Mouse (Mus musculus) testis, adult 2 months (tissue): ENCODE measurements around the gene Pnkp. TPM values are rescaled to one million over a fixed set of nuclear protein-coding genes. Genes with fewer than 3 reads are reported as not detected.

Source experiments
- H3K27ac ChIP-seq: fragments of 200-500 bp; 2 replicates; pipeline ENCODE4 v1.5.1; 2012; ENCODE audit warnings: low read depth, low read length; ENCODE audit not compliant: control insufficient read depth, insufficient read depth
- H3K27me3 ChIP-seq: fragments of 200-500 bp; 2 replicates; pipeline ENCODE4 v1.6.1; 2012; ENCODE audit warnings: mild to moderate bottlenecking, low read length, moderate library complexity; ENCODE audit not compliant: control insufficient read depth, insufficient read depth
- H3K36me3 ChIP-seq: fragments of 200-500 bp; 2 replicates; pipeline ENCODE4 v1.6.1; 2012; ENCODE audit warnings: mild to moderate bottlenecking, low read length; ENCODE audit not compliant: control insufficient read depth, insufficient read depth
- H3K4me1 ChIP-seq: fragments of 200-500 bp; 2 replicates; pipeline ENCODE4 v1.6.1; 2012; ENCODE audit warnings: low read length; ENCODE audit not compliant: control insufficient read depth, insufficient read depth
- H3K4me3 ChIP-seq: fragments of 200-500 bp; 2 replicates; pipeline ENCODE4 v1.5.1; 2012; ENCODE audit warnings: low read depth, mild to moderate bottlenecking, low read length, moderate library complexity, mixed read lengths; ENCODE audit not compliant: control insufficient read depth
- CTCF ChIP-seq: fragments of 200-500 bp; IDR thresholded peaks from 2 replicates; pipeline ENCODE4 v1.5.1; 2012; ENCODE audit warnings: low read depth, mild to moderate bottlenecking, inconsistent platforms, low read length, moderate library complexity; ENCODE audit not compliant: control insufficient read depth, insufficient read depth, insufficient replicate concordance
- POLR2A ChIP-seq: fragments of 200-500 bp; IDR thresholded peaks from 2 replicates; pipeline ENCODE4 v1.6.1; 2012; ENCODE audit warnings: low read depth, mild to moderate bottlenecking, inconsistent platforms, low read length, moderate library complexity; ENCODE audit not compliant: control insufficient read depth
- polyA plus RNA-seq: library from polyadenylated mRNA; depleted of rRNA; stranded (reverse); fragments of >200 nt; gene quantifications from 2 replicates; pipeline ENCODE4 v1.2.3, GENCODE M21; 2012; rRNA removed

Pnkp gene
- polyA plus RNA-seq, result 26.5 and 29.4 TPM in 2 replicates

GRCm38 (mm10) chr7:44857042-44857552 is at the start of gene Pnkp:
Gene Pnkp (plus strand): TSS chr7:44857139.
- no peaks in the 10 kb centered on the region for H3K27me3 ChIP-seq
- peak within 1 kb of the TSS; percentile 95 for H3K4me3 ChIP-seq
- TF ChIP-seq CTCF (no peak), POLR2A (peak; percentile 57)
- no peaks in the 10 kb centered on the region for H3K36me3 ChIP-seq
- H3K27ac ChIP-seq, result peak within 1 kb of the TSS; percentile 89
- H3K4me1 ChIP-seq, result peaks cover 45% of the 10 kb centered on the region

- Histone ChIP-seq H3K4me3 (no peak overlapping the region), H3K4me1 (no peaks in the 10 kb centered on the region), H3K36me3 (no peaks in the 10 kb centered on the region), H3K27ac (no peak overlapping the region), H3K27me3 (no peaks in the 10 kb centered on the region)
- TF ChIP-seq POLR2A, result no peak
- no peak for TF ChIP-seq CTCF
These were observed 48.0 kb upstream of the Pnkp start for GRCm38 (mm10) chr7:44808927-44809326.

- no peak for TF ChIP-seq POLR2A
- TF ChIP-seq CTCF, result no peak
- no peak overlapping the region for H3K4me3 ChIP-seq
These were observed 47.5 kb upstream of the Pnkp start for GRCm38 (mm10) chr7:44809466-44809865.

GRCm38 (mm10) chr7:44810365-44810764 is 46.6 kb upstream of the Pnkp start:
- H3K4me3 ChIP-seq, result no peak overlapping the region
- H3K4me1 ChIP-seq, result peaks cover 4% of the 10 kb centered on the region
- no peaks in the 10 kb centered on the region for H3K27me3 ChIP-seq
- H3K27ac ChIP-seq, result no peak overlapping the region
- TF ChIP-seq POLR2A (no peak), CTCF (no peak)
- H3K36me3 ChIP-seq, result no peaks in the 10 kb centered on the region

More at GRCm38 (mm10) chr7:44809466-44809865, 47.5 kb upstream of the Pnkp start:
- no peaks in the 10 kb centered on the region for H3K36me3 ChIP-seq
- no peaks in the 10 kb centered on the region for H3K4me1 ChIP-seq
- no peak overlapping the region for H3K27ac ChIP-seq
- no peaks in the 10 kb centered on the region for H3K27me3 ChIP-seq

- H3K27ac ChIP-seq, result no peak overlapping the region
- peaks cover 5% of the 10 kb centered on the region for H3K4me1 ChIP-seq
- H3K27me3 ChIP-seq, result no peaks in the 10 kb centered on the region
- no peaks in the 10 kb centered on the region for H3K36me3 ChIP-seq
- no peak overlapping the region for H3K4me3 ChIP-seq
- TF ChIP-seq POLR2A (no peak), CTCF (no peak)
These were observed 46.0 kb upstream of the Pnkp start for GRCm38 (mm10) chr7:44810819-44811557.

- Histone ChIP-seq H3K4me1 (peaks cover 5% of the 10 kb centered on the region), H3K27ac (no peak overlapping the region), H3K27me3 (no peaks in the 10 kb centered on the region), H3K4me3 (peak overlapping the region; percentile 58), H3K36me3 (no peaks in the 10 kb centered on the region)
- no peak for TF ChIP-seq CTCF
- TF ChIP-seq POLR2A, result no peak
These were observed 44.2 kb upstream of the Pnkp start for GRCm38 (mm10) chr7:44812651-44813325.

GRCm38 (mm10) chr7:44813985-44814384 is 43.0 kb upstream of the Pnkp start:
- no peaks in the 10 kb centered on the region for H3K27me3 ChIP-seq
- H3K4me3 ChIP-seq, result peak overlapping the region; percentile 99
- H3K27ac ChIP-seq, result no peak overlapping the region
- TF ChIP-seq CTCF (no peak), POLR2A (no peak)
- H3K36me3 ChIP-seq, result peaks cover 2% of the 10 kb centered on the region; the same call in 1 of the 2 replicates
- H3K4me1 ChIP-seq, result peaks cover 10% of the 10 kb centered on the region
